Mouse (Mus musculus) lung, postnatal 0 days (tissue): Measurements from ENCODE around the gene Dlx5.

ENCODE experiments used
- CTCF ChIP-seq: IDR thresholded peaks from 2 replicates; pipeline ENCODE4 v1.5.1; 2016; ENCODE audit warnings: antibody characterized with exemption, mild to moderate bottlenecking
- EP300 ChIP-seq: IDR thresholded peaks from 2 replicates; pipeline ENCODE4 v1.6.1; 2016; ENCODE audit warnings: antibody characterized with exemption, mild to moderate bottlenecking, control low read depth

- TF ChIP-seq CTCF (no peak), EP300 (no peak)
These were observed at the start of gene Dlx5 for GRCm38 (mm10) chr6:6881638-6882190.
